Mouse (Mus musculus): ENCODE measurements around the gene Rnf113a1. TPM values are rescaled to one million over a fixed set of nuclear protein-coding genes. Genes with fewer than 3 reads are reported as not detected.
"Not testable (repeated sequence)": the region's sequence is repeated elsewhere in the genome, so short reads cannot be mapped to it uniquely, and the experiment has no call there.

Rnf113a1 gene
- polyA plus RNA-seq, 1 experiment from 2014 or later, result 23.3 TPM

- Histone ChIP-seq H3K27ac (replicated peaks) (no peak overlapping the region), H3K9ac (no peak overlapping the region), H3K36me3 (no peaks in the 10 kb centered on the region), H3K9me3 (no peaks in the 10 kb centered on the region), H3K4me2 (no peak overlapping the region), H3K4me1 (replicated peaks) (no peaks in the 10 kb centered on the region), H3K27me3 (no peaks in the 10 kb centered on the region), H3K4me3 (no peak overlapping the region)
- no peak for ATAC-seq (ENCODE audit: low FRiP score, low read depth)
- WGBS, result 72% methylated on average over 8 of the region's 8 CpGs
Observed at GRCm38 (mm10) chrX:37198676-37199075, 7.6 kb downstream of the Rnf113a1 start.

GRCm38 (mm10) chrX:37210941-37211340 is 19.9 kb downstream of the Rnf113a1 start, which contains the start of gene Gm9:
Gene Gm9 (minus strand): TSS chrX:37211041.
- Histone ChIP-seq H3K9me3 (no peaks in the 10 kb centered on the region), H3K27me3 (no peaks in the 10 kb centered on the region), H3K9ac (no peak within 1 kb of the TSS), H3K27ac (replicated peaks) (no peak within 1 kb of the TSS), H3K36me3 (no peaks in the 10 kb centered on the region), H3K4me3 (no peak within 1 kb of the TSS), H3K4me1 (replicated peaks) (no peaks in the 10 kb centered on the region), H3K4me2 (no peak within 1 kb of the TSS)
- 89% methylated on average over 10 of the region's 10 CpGs for WGBS
- no peak for ATAC-seq (ENCODE audit: low FRiP score, low read depth)

GRCm38 (mm10) chrX:37222158-37222557 is 31.1 kb downstream of the Rnf113a1 start, which contains the start of gene Rhox1:
Gene Rhox1 (minus strand): TSS chrX:37222258.
- not testable (repeated sequence) for ATAC-seq (ENCODE audit: low FRiP score, low read depth); H3K9ac ChIP-seq; H3K36me3 ChIP-seq; H3K4me1 ChIP-seq (replicated peaks); H3K27me3 ChIP-seq; H3K9me3 ChIP-seq; H3K27ac ChIP-seq (replicated peaks); H3K4me2 ChIP-seq; H3K4me3 ChIP-seq
- WGBS, result 70% methylated on average over 1 of the region's 1 CpGs

Other genes starting within 250 kb of the Rnf113a1 start
- gene Sept6, start 199.5 kb upstream of the Rnf113a1 start, polyA plus RNA-seq (2015; fragmentation: Nextera tagmentation; extraction: Ambion mirVana), result 68.8 and 73.5 TPM in 2 replicates
- not detected in 2 replicates for gene Sowahd, start 142.4 kb upstream of the Rnf113a1 start, polyA plus RNA-seq (2015; fragmentation: Nextera tagmentation; extraction: Ambion mirVana)
- gene Rpl39, start 105.8 kb upstream of the Rnf113a1 start, polyA plus RNA-seq (2015; fragmentation: Nextera tagmentation; extraction: Ambion mirVana), result 265 and 321 TPM in 2 replicates
- 27.2 and 29.7 TPM in 2 replicates for gene Upf3b, start 80.9 kb upstream of the Rnf113a1 start, polyA plus RNA-seq (2015; fragmentation: Nextera tagmentation; extraction: Ambion mirVana)
- gene Nkap, start 64.5 kb upstream of the Rnf113a1 start, polyA plus RNA-seq (2015; fragmentation: Nextera tagmentation; extraction: Ambion mirVana), result 21.5 and 22.6 TPM in 2 replicates
- gene Akap14, start 22.4 kb upstream of the Rnf113a1 start, polyA plus RNA-seq (2015; fragmentation: Nextera tagmentation; extraction: Ambion mirVana), result 0.14 and 0.22 TPM in 2 replicates
- gene Ndufa1, start 82 bp upstream of the Rnf113a1 start, polyA plus RNA-seq (2015; fragmentation: Nextera tagmentation; extraction: Ambion mirVana), result 730 and 823 TPM in 2 replicates
- gene Gm9, start 19.8 kb downstream of the Rnf113a1 start, polyA plus RNA-seq (2015; fragmentation: Nextera tagmentation; extraction: Ambion mirVana), result not detected in 2 replicates
- gene Rhox1, start 31.0 kb downstream of the Rnf113a1 start, polyA plus RNA-seq (2015; fragmentation: Nextera tagmentation; extraction: Ambion mirVana), result not detected in 2 replicates
- not detected in 2 replicates for gene Rhox2a, start 53.7 kb downstream of the Rnf113a1 start, polyA plus RNA-seq (2015; fragmentation: Nextera tagmentation; extraction: Ambion mirVana)
- gene Rhox3a, start 58.7 kb downstream of the Rnf113a1 start, polyA plus RNA-seq (2015; fragmentation: Nextera tagmentation; extraction: Ambion mirVana), result not detected in 2 replicates
- gene Rhox4a, start 74.1 kb downstream of the Rnf113a1 start, polyA plus RNA-seq (2015; fragmentation: Nextera tagmentation; extraction: Ambion mirVana), result not detected in 2 replicates
- gene Rhox3a2, start 188.8 kb downstream of the Rnf113a1 start, polyA plus RNA-seq (2015; fragmentation: Nextera tagmentation; extraction: Ambion mirVana), result not detected in 2 replicates
- not detected in 2 replicates for gene Rhox4a2, start 199.6 kb downstream of the Rnf113a1 start, polyA plus RNA-seq (2015; fragmentation: Nextera tagmentation; extraction: Ambion mirVana)
- not detected in 2 replicates for gene Rhox2b, start 220.8 kb downstream of the Rnf113a1 start, polyA plus RNA-seq (2015; fragmentation: Nextera tagmentation; extraction: Ambion mirVana)
- gene Rhox4b, start 241.2 kb downstream of the Rnf113a1 start, polyA plus RNA-seq (2015; fragmentation: Nextera tagmentation; extraction: Ambion mirVana), result not detected in 2 replicates

Measured in hindbrain, embryonic 15.5 days (tissue).